Mouse (Mus musculus) cerebellum, adult 2 months (tissue): Measurements from ENCODE around the gene Srcin1.

ENCODE experiments used
- CTCF ChIP-seq: fragments of 200-500 bp; IDR thresholded peaks from 2 replicates; pipeline ENCODE4 v1.5.1; 2011; ENCODE audit warnings: low read depth, mild to moderate bottlenecking, control low read depth, low read length, moderate library complexity, borderline replicate concordance; ENCODE audit not compliant: insufficient read depth
- POLR2A ChIP-seq: fragments of 200-500 bp; IDR thresholded peaks from 2 replicates; pipeline ENCODE4 v1.6.1; 2011; ENCODE audit warnings: low read length, control low read depth, borderline replicate concordance; ENCODE audit not compliant: insufficient read depth

DNA sequence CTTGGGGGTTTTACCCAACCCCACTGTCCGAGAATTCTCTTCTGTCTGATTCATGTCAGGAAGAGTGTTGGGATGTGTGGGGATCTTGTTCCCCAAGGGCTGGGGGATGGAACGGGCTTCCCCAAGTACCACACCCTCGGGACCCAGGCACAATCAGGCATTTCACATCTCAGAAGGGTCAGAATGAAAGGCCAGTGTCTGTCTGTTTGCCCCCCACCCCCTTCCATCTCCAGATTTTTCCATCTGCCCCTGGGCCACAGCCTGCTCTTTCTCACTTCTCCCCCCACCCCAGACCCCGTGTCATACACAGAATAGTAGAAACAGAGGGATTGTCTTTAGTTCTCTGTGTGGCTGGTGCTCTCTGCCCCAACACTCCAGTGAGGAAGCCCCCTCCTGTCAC, 32.9 kb upstream of the Srcin1 start:
- TF ChIP-seq CTCF = no peak
- no peak for TF ChIP-seq POLR2A
